9 mouse cellular contexts compared by ENCODE assay signal in the genomic region with DNA sequence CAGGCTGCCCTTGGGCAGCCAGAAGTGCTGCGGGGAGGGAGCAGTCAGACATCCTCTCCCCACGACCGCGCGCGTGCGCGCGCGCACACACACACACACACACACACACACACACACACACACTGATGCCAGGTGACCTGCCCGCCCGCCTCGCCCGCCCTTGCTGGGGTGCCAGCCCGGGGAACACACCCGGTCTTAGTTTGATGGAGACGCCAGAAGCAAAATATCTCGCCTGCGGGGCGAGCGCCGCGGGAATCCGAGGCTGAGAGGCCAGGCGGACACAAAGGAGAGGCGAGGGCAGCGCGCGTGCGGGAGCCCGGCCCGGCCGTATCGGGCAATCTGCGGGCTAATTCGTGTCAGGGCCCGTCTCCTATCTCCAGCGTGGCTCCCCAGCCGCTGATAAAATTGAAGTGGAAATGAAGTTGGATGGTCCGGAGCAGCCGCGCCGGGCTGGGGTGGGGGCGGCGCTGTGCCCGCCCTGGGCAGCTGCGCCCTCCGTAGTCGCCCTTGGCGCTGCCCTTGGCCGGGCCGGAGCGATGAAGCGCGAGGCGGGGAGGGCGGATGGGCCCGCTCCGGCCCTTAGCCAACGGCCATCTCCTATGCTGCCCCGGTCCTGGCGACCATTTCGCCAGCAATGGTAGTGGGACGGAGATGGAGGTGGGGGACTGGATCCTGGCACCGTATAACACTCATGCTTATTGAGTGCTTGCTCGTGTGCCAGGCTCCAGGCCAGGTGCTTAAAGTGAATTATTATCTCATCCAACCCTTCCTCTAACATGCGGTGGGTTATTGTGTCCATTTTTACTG.
DNase-seq lines count a peak whose midpoint lies in the region; ATAC-seq and TF ChIP-seq lines count a peak whose summit lies in the region.
"Had no signal": no experiment of that assay in that cellular context is flagged by ENCODE, and none has a peak within 500 bp of the region (broad histone marks: within the 10 kb centered on the region; RNA-seq: fewer than 3 reads in every experiment).

No protein-coding gene starts in this region.

- 3% methylated on average over 67 of the region's 67 CpGs for WGBS in lung, embryonic 14.5 days
- WGBS in heart, embryonic 14.5 days, result 3% methylated on average over 67 of the region's 67 CpGs

- peak overlapping the region; percentile 39 for H3K4me3 ChIP-seq in lung, embryonic 14.5 days (ENCODE audit: low read depth, low read length)
- H3K4me3 ChIP-seq in heart, embryonic 14.5 days (ENCODE audit: control insufficient read depth in 1 of 2, insufficient read depth in 1 of 2, low read depth in 1 of 2, low read length in 2 of 2), result peak overlapping the region; percentile 48 to 52

- DNase-seq in lung, embryonic 14.5 days, result peak; percentile 34
- no peak for DNase-seq in lung, postnatal 14 days
- peak; percentile 81 for DNase-seq in cerebellum, postnatal 25 days
- DNase-seq in kidney, postnatal 36 days, result peak; percentile 13 to 48
- DNase-seq in neural tube, embryonic 10.5 days (ENCODE audit: extremely low spot score, low spot score), result peak; percentile 71

- no peaks in the 10 kb centered on the region for H3K9me3 ChIP-seq in lung, embryonic 14.5 days (ENCODE audit: low read depth, low read length)
- 0 out of 2 replicates have a peak, but pooled peaks cover 4% of the 10 kb centered on the region for H3K9me3 ChIP-seq in heart, embryonic 14.5 days (ENCODE audit: control insufficient read depth, low read length)

- H3K9ac ChIP-seq in lung, embryonic 14.5 days, result peak overlapping the region; percentile 46; the same call in 1 of the 2 replicates
- peak overlapping the region; percentile 78 for H3K9ac ChIP-seq in heart, embryonic 14.5 days (ENCODE audit: low read length)

- no peak for ATAC-seq in lung, embryonic 14.5 days (ENCODE audit: insufficient read depth)
- peak; percentile 39; the same call in 1 of the 2 replicates for ATAC-seq in heart, embryonic 14.5 days (ENCODE audit: insufficient number of reproducible peaks, insufficient read depth, low FRiP score, low read depth)
- no peak for ATAC-seq in granulocyte monocyte progenitor cell, adult 5-6 weeks (replicated peaks; ENCODE audit: poor library complexity, severe bottlenecking)
- ATAC-seq in erythroblast, adult 5-6 weeks (replicated peaks; ENCODE audit: low FRiP score, poor library complexity, severe bottlenecking), result no peak
- ATAC-seq: Patski had no signal

- H3K36me3 ChIP-seq in lung, embryonic 14.5 days (ENCODE audit: insufficient read depth), result no peaks in the 10 kb centered on the region
- H3K36me3 ChIP-seq in heart, embryonic 14.5 days (ENCODE audit: control insufficient read depth, insufficient read depth, low read length), result no peaks in the 10 kb centered on the region

- no peak overlapping the region for H3K27ac ChIP-seq in lung, embryonic 14.5 days (ENCODE audit: low read depth)
- H3K27ac ChIP-seq in heart, embryonic 14.5 days (replicated peaks in 1 of 2; ENCODE audit: control insufficient read depth in 1 of 2, insufficient read depth in 1 of 2, low read depth in 2 of 2, low read length in 2 of 2), result no peak overlapping the region

- no peak for TF ChIP-seq CTCF in lung, embryonic 14.5 days (IDR thresholded peaks at IDR 0.05; ENCODE audit: low read depth)

- peaks cover 45% of the 10 kb centered on the region for H3K27me3 ChIP-seq in lung, embryonic 14.5 days (ENCODE audit: insufficient read depth, low read length)
- peaks cover 74% of the 10 kb centered on the region for H3K27me3 ChIP-seq in heart, embryonic 14.5 days (ENCODE audit: control insufficient read depth, insufficient read depth, low read length)

- H3K4me2 ChIP-seq in lung, embryonic 14.5 days, result peak overlapping the region; percentile 77
- peak overlapping the region; percentile 87 for H3K4me2 ChIP-seq in heart, embryonic 14.5 days (ENCODE audit: low read length)

- no peaks in the 10 kb centered on the region for H3K4me1 ChIP-seq in lung, embryonic 14.5 days (ENCODE audit: insufficient read depth)
- H3K4me1 ChIP-seq in heart, embryonic 14.5 days (ENCODE audit: control insufficient read depth in 2 of 2, insufficient read depth in 2 of 2, low read length in 2 of 2), result peaks cover 0 to 2% of the 10 kb centered on the region in 2 experiments; a peak in 1 of 4 replicates
